ENCODE assay signal across 21 mouse cellular contexts in the genomic region with DNA sequence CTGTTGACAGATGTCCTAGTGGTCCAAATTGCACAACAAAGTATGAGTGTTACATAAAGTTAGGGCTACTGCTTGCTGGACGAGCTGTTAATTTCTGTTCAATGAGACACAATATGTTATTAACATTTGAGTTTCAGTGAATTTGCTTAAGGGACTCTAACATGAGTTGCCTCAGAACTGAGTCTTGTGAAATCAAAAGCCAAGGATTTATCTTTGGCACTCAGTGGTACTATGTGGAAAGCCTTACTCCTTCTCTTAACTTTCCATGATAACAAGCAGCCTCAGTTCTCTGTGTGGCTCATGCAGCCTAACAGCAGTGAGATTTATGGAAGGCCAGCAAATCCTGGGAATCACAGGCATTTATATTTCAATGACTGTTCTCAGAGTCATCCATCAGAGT.
DNase-seq lines count a peak whose midpoint lies in the region; ATAC-seq lines count a peak whose summit lies in the region.
"Had no signal": no experiment of that assay in that cellular context is flagged by ENCODE, and none has a peak within 500 bp of the region (broad histone marks: within the 10 kb centered on the region; RNA-seq: fewer than 3 reads in every experiment).

No protein-coding gene starts in this region.

- no peak overlapping the region for H3K4me2 ChIP-seq in heart, embryonic 11.5 days
- H3K4me2 ChIP-seq: embryonic facial prominence, embryonic 13.5 days; embryonic facial prominence, embryonic 15.5 days; forebrain, embryonic 13.5 days; forebrain, embryonic 15.5 days had no signal

- no peaks in the 10 kb centered on the region for H3K9me3 ChIP-seq in heart, embryonic 11.5 days (replicated peaks; ENCODE audit: control insufficient read depth, low read length)
- H3K9me3 ChIP-seq: embryonic facial prominence, embryonic 13.5 days; embryonic facial prominence, embryonic 15.5 days; forebrain, embryonic 13.5 days; forebrain, embryonic 15.5 days had no signal

- no peaks in the 10 kb centered on the region for H3K36me3 ChIP-seq in heart, embryonic 11.5 days (ENCODE audit: control insufficient read depth, insufficient read depth, low read length)
- H3K36me3 ChIP-seq: embryonic facial prominence, embryonic 13.5 days; embryonic facial prominence, embryonic 15.5 days; forebrain, embryonic 15.5 days had no signal

- no peaks in the 10 kb centered on the region for H3K27me3 ChIP-seq in heart, embryonic 11.5 days (ENCODE audit: control insufficient read depth, insufficient read depth, low read length)
- H3K27me3 ChIP-seq: embryonic facial prominence, embryonic 13.5 days; embryonic facial prominence, embryonic 15.5 days; forebrain, embryonic 13.5 days; forebrain, embryonic 15.5 days had no signal

- DNase-seq in heart, adult 18-20 months: peak; percentile 2 to 7
- peak; percentile 1 for DNase-seq in lung, postnatal 36 days
- DNase-seq in lung, postnatal 25 days (ENCODE audit: low spot score): no peak
- DNase-seq in fat pad, adult 2 months (ENCODE audit: extremely low read depth, low read depth, low spot score): peak; percentile 76
- no peak for DNase-seq in layer of hippocampus, postnatal 36 days
- DNase-seq in neural tube, embryonic 10.5 days (ENCODE audit: extremely low spot score, low spot score): no peak
- DNase-seq: adrenal gland, adult 8-10 months; adrenal gland, postnatal 25 days; cerebellum, adult 11-12 months; cerebellum, adult 2 months; cerebellum, adult 9-10 months; cerebellum, postnatal 10 days; cerebellum, postnatal 36 days; embryo, embryonic 11 days; forebrain, postnatal 0 days had no signal

- no peak overlapping the region for H3K4me3 ChIP-seq in heart, embryonic 11.5 days (ENCODE audit: low read depth, low read length)
- H3K4me3 ChIP-seq: embryonic facial prominence, embryonic 13.5 days; embryonic facial prominence, embryonic 15.5 days; erythroblast, embryonic 14.5 days; forebrain, embryonic 13.5 days; forebrain, embryonic 15.5 days had no signal

- H3K9ac ChIP-seq in heart, embryonic 11.5 days (ENCODE audit: low read depth, low read length): no peak overlapping the region
- H3K9ac ChIP-seq: embryonic facial prominence, embryonic 13.5 days; embryonic facial prominence, embryonic 15.5 days; forebrain, embryonic 13.5 days; forebrain, embryonic 15.5 days; forebrain, postnatal 0 days had no signal

- no peak for ATAC-seq in heart, embryonic 11.5 days (replicated peaks; ENCODE audit: insufficient number of reproducible peaks, low FRiP score, low TSS enrichment)
- ATAC-seq: forebrain, embryonic 13.5 days; forebrain, embryonic 15.5 days; forebrain, postnatal 0 days had no signal

- no peak overlapping the region for H3K27ac ChIP-seq in heart, embryonic 11.5 days (ENCODE audit: low read depth, low read length)
- H3K27ac ChIP-seq: embryonic facial prominence, embryonic 13.5 days; embryonic facial prominence, embryonic 15.5 days; forebrain, embryonic 13.5 days; forebrain, embryonic 15.5 days had no signal

- no peaks in the 10 kb centered on the region for H3K4me1 ChIP-seq in heart, embryonic 11.5 days (ENCODE audit: control insufficient read depth, insufficient read depth, low read length)
- H3K4me1 ChIP-seq: embryonic facial prominence, embryonic 13.5 days; embryonic facial prominence, embryonic 15.5 days; forebrain, embryonic 13.5 days; forebrain, embryonic 15.5 days had no signal

- WGBS in heart, embryonic 11.5 days (ENCODE audit: insufficient replicate concordance): 73% methylated on average over 1 of the region's 1 CpGs

Comparison
In these comparisons a context has a peak if more than half of its experiments do, and no peak if none do; other contexts are left out.
1. DNase-seq: peak in heart, adult 18-20 months (2 of 2), lung, postnatal 36 days (single experiment) and fat pad, adult 2 months (single experiment); none in lung, postnatal 25 days (single experiment), layer of hippocampus, postnatal 36 days (0 of 2) and neural tube, embryonic 10.5 days (single experiment).